Mouse (Mus musculus): ENCODE data around the gene Elob.

GRCm38 (mm10) chr17:23873884-23874856, 45.2 kb upstream of the Elob start:
- TF ChIP-seq EP300 (IDR thresholded peaks at IDR 0.05; ENCODE audit: low read depth) (no peak), CTCF (IDR thresholded peaks at IDR 0.05; ENCODE audit: low read depth) (peak; percentile 84)
